Mouse (Mus musculus) lung, adult 2 months (tissue): ENCODE results near the gene Ret.

Experiments
- CTCF ChIP-seq: fragments of 200-500 bp; IDR thresholded peaks from 2 replicates; pipeline ENCODE4 v1.5.1; 2011; ENCODE audit warnings: mild to moderate bottlenecking, low read length, control low read depth; ENCODE audit not compliant: insufficient read depth
- POLR2A ChIP-seq: fragments of 200-500 bp; IDR thresholded peaks from 2 replicates; pipeline ENCODE4 v1.6.1; 2011; ENCODE audit warnings: low read depth, mild to moderate bottlenecking, control low read depth, low read length, borderline replicate concordance; ENCODE audit errors: extremely low read depth

DNA sequence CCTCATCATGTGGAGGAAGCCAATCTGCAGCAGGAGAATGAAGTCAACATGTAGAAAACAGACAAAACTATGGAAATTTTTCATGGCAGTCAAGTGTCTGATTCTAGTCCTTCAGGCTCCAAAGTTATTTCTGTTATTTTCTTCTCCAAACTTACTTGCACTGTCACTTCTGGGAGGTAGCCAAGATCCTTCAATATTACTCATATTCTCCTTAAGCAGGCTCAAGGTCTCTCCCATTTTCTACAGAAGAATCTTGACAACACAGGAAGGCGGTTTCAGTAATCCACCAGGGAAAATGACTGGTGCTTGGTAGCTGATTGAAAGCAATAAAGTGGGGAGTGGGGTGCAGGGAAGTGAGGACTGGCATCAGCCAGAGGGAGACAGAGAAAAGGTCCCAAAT is 74.8 kb downstream of the Ret start:
- no peak for TF ChIP-seq CTCF
- TF ChIP-seq POLR2A, result no peak
